Mouse (Mus musculus) liver, postnatal 0 days (tissue): Measurements from ENCODE around the gene Mbtps1.

Source experiments
- CTCF ChIP-seq: sonication (generic); IDR thresholded peaks from 2 replicates; pipeline ENCODE4 v1.5.1; 2016; ENCODE audit warnings: antibody characterized with exemption, low read depth
- EP300 ChIP-seq: IDR thresholded peaks from 2 replicates; pipeline ENCODE4 v1.6.1; 2016; ENCODE audit warnings: antibody characterized with exemption, low read depth, mild to moderate bottlenecking

DNA sequence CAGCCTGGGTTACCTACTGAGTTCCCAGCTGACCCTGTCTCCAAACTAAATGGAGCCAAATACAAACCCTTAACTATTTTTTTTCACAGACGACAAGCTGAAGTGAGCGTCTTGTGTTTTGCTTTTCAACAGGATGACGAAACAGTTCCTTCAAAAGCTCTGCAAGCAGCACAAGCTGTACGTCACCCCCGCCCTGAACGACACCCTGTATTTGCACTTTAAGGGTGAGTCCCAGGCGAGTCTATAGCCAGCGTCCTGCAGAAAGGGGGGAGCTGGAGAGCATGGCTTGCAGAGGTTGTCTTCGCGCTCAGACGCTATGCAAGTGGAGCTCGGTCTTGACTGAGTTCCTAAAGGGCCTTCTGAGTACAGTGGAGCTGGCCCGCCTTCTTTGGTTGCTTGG is 20.6 kb upstream of the Mbtps1 start:
- TF ChIP-seq CTCF (no peak), EP300 (no peak)
